Mouse (Mus musculus) G1E (cell line): ENCODE data around the gene Nomo1. TPM values are rescaled to one million over a fixed set of nuclear protein-coding genes. Genes with fewer than 3 reads are reported as not detected.

Source experiments
- ATAC-seq: 2 replicates; pipeline ENCODE4 v1.8.0; 2016; ENCODE audit warnings: mild to moderate bottlenecking; ENCODE audit not compliant: insufficient number of reproducible peaks, poor library complexity, low FRiP score, severe bottlenecking; ENCODE audit errors: extremely low read depth
- DNase-seq: peaks from one replicate; pipeline ENCODE4 v3.0.0; 2012; ENCODE audit warnings: low spot score
- H3K27me3 ChIP-seq: 2 replicates; pipeline ENCODE4 v1.6.1; 2012; ENCODE audit warnings: mild to moderate bottlenecking, low read length, inconsistent platforms; ENCODE audit not compliant: insufficient read depth
- H3K36me3 ChIP-seq: replicated peaks from 2 replicates; pipeline ENCODE3; 2012; ENCODE audit warnings: mild to moderate bottlenecking, inconsistent platforms
- H3K4me1 ChIP-seq: 2 replicates; pipeline ENCODE4 v1.6.1; 2012; ENCODE audit warnings: low read depth, low read length, inconsistent platforms, mixed read lengths; ENCODE audit not compliant: insufficient read depth
- H3K4me3 ChIP-seq: 2 replicates; pipeline ENCODE4 v1.5.1; 2012; ENCODE audit warnings: low read depth, mild to moderate bottlenecking, inconsistent platforms, low read length, moderate library complexity, mixed read lengths
- H3K9me3 ChIP-seq: replicated peaks from 2 replicates; pipeline ENCODE4 v1.6.1; 2012; ENCODE audit warnings: inconsistent platforms
- CTCF ChIP-seq: IDR thresholded peaks from 2 replicates; pipeline ENCODE4 v1.5.1; 2012; ENCODE audit warnings: low read depth, low read length, inconsistent platforms, mixed read lengths
- GATA1 ChIP-seq: IDR thresholded peaks from 2 replicates; pipeline ENCODE4 v1.6.1; 2012; ENCODE audit warnings: borderline replicate concordance, low read length, inconsistent platforms, mixed read lengths
- GATA2 ChIP-seq: IDR thresholded peaks from 2 replicates; pipeline ENCODE4 v1.6.1; 2012; ENCODE audit warnings: low read depth, low read length, inconsistent platforms, borderline replicate concordance
- POLR2AphosphoS5 ChIP-seq: IDR thresholded peaks from 2 replicates; pipeline ENCODE4 v1.6.1; 2012; ENCODE audit warnings: low read depth, low read length, inconsistent platforms; ENCODE audit not compliant: insufficient replicate concordance
- TAL1 ChIP-seq: conservative IDR thresholded peaks from 2 replicates; pipeline ENCODE4 v1.6.1; 2012; ENCODE audit warnings: low read depth, low read length, inconsistent platforms, mixed read lengths
- polyA plus RNA-seq: library from polyadenylated mRNA; stranded (reverse); fragments of >175 nt; gene quantifications from 2 replicates; pipeline ENCODE4 v1.2.3, GENCODE M21; 2012
- total RNA-seq, 2 experiments: library from RNA; stranded (forward) in 1 of 2; stranded (reverse) in 1 of 2; fragments of 200-1000 nt in 1 of 2; fragments of >200 nt in 1 of 2; fragmentation: Nextera tagmentation in 1 of 2; gene quantifications; 2 replicates each; pipeline ENCODE4 v1.2.3; 2014 to 2017

Gene Nomo1
- total and polyA plus RNA-seq, 3 experiments = 26.4 to 52.7 (median 47.2) TPM

- DNase-seq (no peak), ATAC-seq (no peak)
- Histone ChIP-seq H3K9me3 (no peaks in the 10 kb centered on the region), H3K4me1 (no peaks in the 10 kb centered on the region), H3K27me3 (peaks cover 17% of the 10 kb centered on the region; the same call in 1 of the 2 replicates), H3K36me3 (no peaks in the 10 kb centered on the region), H3K4me3 (no peak overlapping the region)
- TF ChIP-seq POLR2AphosphoS5 (no peak), TAL1 (no peak), GATA2 (no peak), CTCF (no peak), GATA1 (no peak)
Measured at GRCm38 (mm10) chr7:46103771-46104170, 70.3 kb downstream of the Nomo1 start.

- Histone ChIP-seq H3K4me1 (no peaks in the 10 kb centered on the region), H3K27me3 (peaks cover 18% of the 10 kb centered on the region; the same call in 1 of the 2 replicates), H3K9me3 (no peaks in the 10 kb centered on the region), H3K36me3 (no peaks in the 10 kb centered on the region), H3K4me3 (no peak overlapping the region)
- TF ChIP-seq CTCF = no peak
- TF ChIP-seq GATA1 = no peak
- no peak for TF ChIP-seq POLR2AphosphoS5
- TF ChIP-seq TAL1 = no peak
- no peak for TF ChIP-seq GATA2
- no peak for DNase-seq
- ATAC-seq = no peak
Measured at GRCm38 (mm10) chr7:46104256-46104915, 70.9 kb downstream of the Nomo1 start.

GRCm38 (mm10) chr7:46105484-46105883 is 72.0 kb downstream of the Nomo1 start:
- H3K27me3 ChIP-seq = peaks cover 13% of the 10 kb centered on the region; the same call in 1 of the 2 replicates
- ATAC-seq = no peak

DNA sequence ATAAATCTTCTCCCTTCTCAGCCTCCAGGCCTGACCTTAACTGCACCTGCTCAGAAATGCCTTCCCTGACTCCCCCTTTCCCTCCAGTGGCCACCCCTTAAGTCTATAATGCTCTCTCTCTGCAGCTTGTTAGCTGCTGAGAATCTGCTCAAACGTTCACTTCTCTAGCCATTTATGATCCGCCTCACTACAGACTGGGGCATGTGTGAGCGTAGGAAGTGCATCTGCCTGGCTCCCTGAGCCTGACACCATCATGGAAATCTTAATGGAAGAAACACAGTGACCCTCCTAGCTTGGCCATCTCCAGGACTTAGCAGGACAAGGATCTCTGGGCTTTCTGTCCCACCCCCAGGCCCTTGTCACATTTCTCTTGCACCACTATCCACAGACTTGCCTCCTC is 76.6 kb downstream of the Nomo1 start:
- Histone ChIP-seq H3K4me1 (no peaks in the 10 kb centered on the region), H3K27me3 (peaks cover 17% of the 10 kb centered on the region), H3K36me3 (no peaks in the 10 kb centered on the region), H3K9me3 (no peaks in the 10 kb centered on the region), H3K4me3 (no peak overlapping the region)
- ATAC-seq (no peak), DNase-seq (no peak)
- TF ChIP-seq POLR2AphosphoS5 = no peak
- no peak for TF ChIP-seq TAL1
- TF ChIP-seq CTCF = no peak
- no peak for TF ChIP-seq GATA2
- no peak for TF ChIP-seq GATA1

More at GRCm38 (mm10) chr7:46105484-46105883, 72.0 kb downstream of the Nomo1 start:
- H3K36me3 ChIP-seq = no peaks in the 10 kb centered on the region
- no peaks in the 10 kb centered on the region for H3K4me1 ChIP-seq
- TF ChIP-seq GATA1 = no peak
- no peak for TF ChIP-seq POLR2AphosphoS5
- TF ChIP-seq TAL1 = no peak
- no peak for TF ChIP-seq GATA2
- TF ChIP-seq CTCF = no peak
- no peaks in the 10 kb centered on the region for H3K9me3 ChIP-seq
- DNase-seq = no peak
- no peak overlapping the region for H3K4me3 ChIP-seq

DNA sequence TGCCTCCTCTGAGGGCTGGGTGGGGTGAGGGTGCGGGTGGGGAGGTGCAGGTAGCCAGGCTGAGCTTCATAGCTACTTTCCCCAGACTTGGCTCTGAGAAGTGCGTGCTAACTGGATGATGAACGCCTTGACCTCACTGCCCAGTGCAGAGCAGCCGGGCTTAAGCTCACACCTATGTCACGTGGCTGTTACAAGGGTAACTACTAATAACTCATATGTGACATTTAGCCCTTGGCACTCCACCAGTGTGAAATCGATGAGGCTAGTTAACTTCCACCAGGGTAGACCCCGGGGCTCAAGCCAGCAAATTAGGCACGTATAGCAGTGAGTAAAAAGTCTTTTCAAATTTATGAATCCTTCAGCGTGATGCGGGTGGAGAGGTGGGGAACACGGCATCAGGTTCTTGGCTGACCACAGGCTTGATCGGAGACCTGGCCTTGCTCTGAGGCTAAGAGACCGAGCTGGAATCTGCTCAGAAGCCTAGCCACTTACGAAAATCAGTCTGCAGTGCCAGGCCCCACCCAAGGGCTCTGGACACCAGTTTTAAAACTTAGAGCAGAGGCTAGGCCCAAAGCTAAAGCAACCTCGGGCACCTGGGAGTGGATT is 77.8 kb downstream of the Nomo1 start:
- H3K4me3 ChIP-seq = no peak overlapping the region
- H3K9me3 ChIP-seq = no peaks in the 10 kb centered on the region
- DNase-seq (no peak), ATAC-seq (no peak)
- H3K27me3 ChIP-seq = peaks cover 17% of the 10 kb centered on the region
- TF ChIP-seq TAL1 (no peak), GATA1 (no peak), POLR2AphosphoS5 (no peak), GATA2 (no peak), CTCF (no peak)
- no peaks in the 10 kb centered on the region for H3K36me3 ChIP-seq
- H3K4me1 ChIP-seq = no peaks in the 10 kb centered on the region

DNA sequence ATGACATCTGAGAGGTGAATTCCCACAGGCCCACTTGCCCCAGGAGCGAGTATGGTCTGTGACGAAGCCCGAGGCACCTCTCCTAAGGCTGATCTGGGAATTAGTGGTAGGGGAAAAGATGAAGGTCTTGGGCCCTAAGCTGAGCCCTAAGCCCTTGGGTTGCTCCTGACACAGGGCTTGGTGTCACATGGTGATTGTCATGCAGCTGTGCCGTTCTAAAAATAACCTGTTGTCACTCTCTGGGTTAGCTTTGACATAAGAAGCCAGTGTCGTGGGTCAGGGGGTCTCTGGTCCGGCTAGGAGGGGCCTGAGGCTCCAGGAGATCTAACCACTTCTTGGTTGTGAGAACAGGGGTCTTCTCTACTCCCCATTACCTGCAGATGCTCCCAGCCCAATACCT is 78.4 kb downstream of the Nomo1 start:
- Histone ChIP-seq H3K4me1 (no peaks in the 10 kb centered on the region), H3K36me3 (no peaks in the 10 kb centered on the region), H3K9me3 (no peaks in the 10 kb centered on the region), H3K4me3 (no peak overlapping the region), H3K27me3 (peaks cover 20% of the 10 kb centered on the region)
- DNase-seq (no peak), ATAC-seq (no peak)
- no peak for TF ChIP-seq GATA2

DNA sequence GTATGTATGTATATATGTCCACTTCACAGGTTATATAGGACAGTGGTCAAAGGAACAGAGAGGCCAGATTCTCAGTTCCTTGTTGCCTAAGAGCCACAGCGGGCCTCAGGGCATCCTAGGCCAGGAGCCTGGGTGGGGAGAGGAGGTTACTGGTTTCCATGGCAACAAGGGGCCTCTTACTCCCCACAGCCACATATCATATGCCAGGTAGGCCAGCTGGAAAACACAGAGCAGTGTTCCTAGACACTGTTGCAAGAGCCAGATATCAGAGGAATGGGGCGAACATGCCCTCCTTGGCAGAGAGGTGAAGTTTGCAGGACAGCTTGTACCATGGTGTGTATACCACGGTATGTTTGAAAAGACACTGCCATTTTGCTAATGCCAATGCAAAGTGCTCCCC is 79.9 kb downstream of the Nomo1 start:
- Histone ChIP-seq H3K4me3 (no peak overlapping the region), H3K36me3 (no peaks in the 10 kb centered on the region), H3K27me3 (peaks cover 19% of the 10 kb centered on the region), H3K4me1 (no peaks in the 10 kb centered on the region), H3K9me3 (no peaks in the 10 kb centered on the region)
- TF ChIP-seq GATA2 (no peak), POLR2AphosphoS5 (no peak), CTCF (no peak), GATA1 (no peak)
- ATAC-seq (no peak), DNase-seq (no peak)
